Mouse (Mus musculus) CD4-positive helper T cell, adult 2 months (primary cell): ENCODE results near the gene Slc35a3.
"Not testable (repeated sequence)": the region's sequence is repeated elsewhere in the genome, so short reads cannot be mapped to it uniquely, and the experiment has no call there.

ENCODE experiments used
- DNase-seq: peaks from one replicate; pipeline ENCODE4 v3.0.0-alpha.2; 2012; ENCODE audit warnings: low read depth, missing footprints, low spot score

Slc35a3 gene

DNA sequence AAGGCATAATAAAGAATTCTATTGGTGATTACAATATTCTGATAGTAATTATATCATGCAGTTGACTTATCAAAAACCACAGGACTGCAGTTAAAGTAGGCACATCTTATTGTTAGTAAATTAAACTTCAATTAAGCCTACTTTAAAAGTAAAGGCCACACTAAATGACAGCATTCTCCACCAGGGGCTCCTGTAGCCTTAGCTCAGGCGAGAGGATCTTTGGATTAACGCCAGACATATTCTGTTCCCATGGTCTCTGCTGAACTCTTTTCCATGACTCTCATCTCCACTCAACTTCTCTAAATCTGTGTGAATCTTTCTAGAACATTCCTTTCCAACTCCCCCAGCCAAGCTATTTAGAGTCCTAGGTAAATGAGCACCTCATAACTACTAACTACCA lies 13.8 kb downstream of the Slc35a3 start:
- DNase-seq, result no peak

DNA sequence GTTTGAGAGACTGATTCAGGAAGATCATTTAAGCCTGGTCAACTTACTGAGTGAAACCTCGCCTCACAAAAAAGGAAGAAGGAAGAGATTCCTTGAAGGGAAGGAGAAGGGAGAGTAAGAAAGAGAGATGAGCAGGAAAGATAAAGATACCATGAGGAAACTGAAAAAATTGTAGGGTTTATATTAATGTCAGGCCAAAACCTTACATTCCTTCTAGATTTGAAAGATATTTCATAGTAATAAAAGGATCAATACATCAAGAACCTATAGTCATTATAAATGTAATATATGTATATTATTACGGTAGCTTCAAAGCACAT lies 17.0 kb downstream of the Slc35a3 start:
- no peak for DNase-seq

GRCm38 (mm10) chr3:116694955-116695665 lies 17.5 kb downstream of the Slc35a3 start:
- no peak for DNase-seq

DNA sequence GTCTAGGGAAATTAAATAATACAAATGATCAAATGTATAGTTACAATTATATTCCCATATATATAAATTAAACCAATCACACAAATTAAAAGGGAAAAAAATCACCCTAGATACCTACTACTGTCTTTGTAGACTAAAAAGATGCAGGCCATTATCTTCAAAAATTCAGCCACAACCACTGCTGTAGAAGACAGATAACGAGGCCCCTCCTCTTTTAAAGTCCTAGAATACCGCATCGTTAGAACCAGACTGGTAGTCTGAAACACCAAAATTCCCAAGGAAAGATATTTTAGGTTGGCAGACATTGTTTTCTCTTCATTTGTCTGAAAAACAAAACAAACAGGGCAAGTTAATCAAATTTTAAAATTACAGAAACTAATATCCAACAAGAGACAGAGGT lies 18.3 kb downstream of the Slc35a3 start:
- no peak for DNase-seq

DNA sequence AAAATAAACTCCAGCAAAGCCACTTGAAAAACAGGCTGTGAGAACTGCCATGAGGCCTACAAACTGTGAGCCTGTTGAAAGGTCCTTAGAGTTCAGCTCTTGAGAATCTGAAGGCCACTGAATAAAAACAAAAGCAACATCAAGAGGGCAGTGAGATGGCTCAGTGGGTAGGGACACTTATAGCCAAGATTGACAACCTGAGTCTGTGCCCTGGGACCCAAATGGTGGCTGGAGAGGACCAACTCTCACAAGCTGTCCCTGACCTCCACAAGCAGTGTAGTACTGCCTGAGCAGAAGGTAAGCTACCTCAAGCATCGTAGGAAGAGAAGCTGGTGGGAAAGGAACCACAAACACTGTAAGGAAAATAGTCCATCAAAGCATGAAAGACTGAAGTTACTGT lies 31.5 kb downstream of the Slc35a3 start, which contains the start of gene Gm43191:
Gm43191 (minus strand) TSS at position 101 of the 400 bp plus-strand sequence.
- DNase-seq, result no peak

GRCm38 (mm10) chr3:116664281-116664680 lies 48.4 kb downstream of the Slc35a3 start:
- not testable (repeated sequence) for DNase-seq

DNA sequence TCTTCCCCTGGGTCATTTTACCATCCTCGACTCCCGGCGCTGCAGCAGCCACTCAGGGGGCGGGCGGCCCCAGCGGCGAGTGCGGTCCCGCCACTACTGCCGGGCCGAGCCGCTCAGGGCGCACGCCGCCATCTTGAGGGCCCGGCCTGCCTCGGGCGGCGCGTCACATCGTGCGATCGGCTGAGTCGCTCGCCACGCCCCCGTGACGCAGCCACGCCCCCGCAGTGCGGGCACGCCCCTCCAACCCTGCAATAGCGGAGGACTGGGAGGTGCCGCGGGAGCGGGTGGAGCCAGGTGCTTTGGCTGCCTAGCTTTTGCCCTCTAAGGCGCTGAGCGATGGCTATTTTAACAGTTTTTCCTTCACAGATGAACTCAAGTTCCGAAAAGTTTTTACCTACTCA lies 50.2 kb downstream of the Slc35a3 start, which contains the start of gene Mfsd14a:
Mfsd14a (minus strand) TSS at position 215 of the 401 bp plus-strand sequence.
- DNase-seq, result peak; percentile 98

DNA sequence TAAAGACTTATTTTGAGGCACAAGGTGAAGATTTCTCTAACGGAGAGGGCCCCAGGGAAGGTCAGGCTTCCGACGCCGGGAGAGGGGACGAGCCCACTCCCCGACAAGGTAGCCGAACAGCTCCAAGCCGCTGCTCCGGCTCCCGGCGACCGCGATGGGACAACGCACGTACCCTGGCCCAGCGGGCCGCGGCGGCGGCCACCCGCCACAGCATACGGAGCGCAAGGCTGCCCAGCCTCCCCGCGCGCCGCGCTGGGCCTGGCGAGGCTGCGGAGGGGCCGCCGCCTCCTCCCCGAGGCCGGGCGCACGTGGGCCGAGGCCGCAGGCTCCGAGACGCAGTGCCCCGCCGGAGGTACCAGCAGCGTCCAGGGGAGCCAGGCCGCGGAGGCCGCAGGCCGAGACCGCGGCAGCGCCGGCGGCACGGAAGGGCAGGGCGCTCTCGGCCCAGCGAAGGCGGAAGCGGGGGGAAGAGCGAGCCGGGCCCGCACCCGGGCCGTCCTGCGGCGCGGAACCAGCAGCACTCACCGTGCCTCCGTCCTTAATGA lies 50.7 kb downstream of the Slc35a3 start:
- no peak for DNase-seq

DNA sequence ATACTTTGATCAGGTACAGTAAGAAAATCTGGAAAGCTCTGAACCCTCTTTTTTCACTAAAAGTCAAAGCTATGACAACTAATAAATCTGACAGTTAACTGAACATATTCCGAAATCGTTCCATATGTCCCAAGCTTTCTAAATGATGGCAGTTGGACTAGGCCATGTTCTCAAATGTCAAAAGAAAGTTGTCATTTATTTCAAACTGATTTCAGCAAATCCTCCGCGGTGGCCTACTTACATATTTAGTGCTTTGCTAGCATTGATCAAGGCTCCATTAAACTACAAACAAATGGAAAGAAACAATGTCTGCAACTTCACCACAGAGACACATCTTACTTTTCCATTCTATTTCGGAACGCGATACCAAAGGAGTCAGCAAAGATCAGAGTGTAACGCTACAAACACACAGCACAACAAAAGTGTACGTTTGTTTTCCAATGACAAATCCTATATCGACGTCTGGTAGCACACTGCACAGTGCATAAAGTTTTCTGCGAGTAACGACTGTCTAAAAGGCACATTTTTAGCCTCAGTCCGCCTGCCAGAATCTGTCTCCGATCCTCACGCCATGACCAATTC lies 51.3 kb downstream of the Slc35a3 start:
- DNase-seq, result peak; percentile 64

GRCm38 (mm10) chr3:116659856-116660430 lies 52.7 kb downstream of the Slc35a3 start:
- peak; percentile 51 for DNase-seq

GRCm38 (mm10) chr3:116658928-116659565 lies 53.6 kb downstream of the Slc35a3 start:
- peak; percentile 82 for DNase-seq

DNA sequence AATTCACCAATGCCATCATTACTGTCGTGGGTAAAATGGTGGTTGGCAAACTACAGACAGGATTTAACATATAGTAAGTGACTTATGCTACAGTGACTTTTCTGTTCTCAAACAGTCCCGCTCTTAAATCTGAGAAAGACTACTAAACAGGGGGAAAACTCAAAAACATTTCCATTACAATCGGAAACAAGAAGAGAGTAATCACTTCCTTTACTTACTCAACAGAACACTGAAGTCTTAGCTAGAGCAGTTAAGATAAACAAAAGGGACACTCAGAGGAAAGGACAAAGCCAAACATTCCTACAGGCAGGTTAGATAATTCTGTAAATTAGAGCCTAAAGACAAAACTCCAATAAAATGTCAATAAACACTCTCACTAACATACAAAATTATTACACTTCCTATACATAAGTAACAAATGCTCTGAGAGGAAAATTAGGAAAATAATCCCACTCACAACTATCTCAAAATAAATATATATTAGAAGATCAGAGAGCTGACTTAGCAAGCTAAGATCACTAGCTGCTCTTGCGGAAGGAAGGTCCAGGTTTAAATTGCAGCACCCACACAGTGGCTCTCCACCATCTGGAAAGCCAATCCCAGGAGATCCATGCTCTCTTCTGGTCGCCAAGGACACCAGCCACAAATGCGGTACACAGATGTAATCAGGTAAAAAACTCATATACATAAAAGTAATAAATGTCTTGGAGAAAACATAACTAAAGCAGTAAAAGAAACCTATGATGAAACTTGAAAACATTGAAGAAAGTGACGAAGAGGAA lies 56.3 kb downstream of the Slc35a3 start:
- DNase-seq, result peak; percentile 65

DNA sequence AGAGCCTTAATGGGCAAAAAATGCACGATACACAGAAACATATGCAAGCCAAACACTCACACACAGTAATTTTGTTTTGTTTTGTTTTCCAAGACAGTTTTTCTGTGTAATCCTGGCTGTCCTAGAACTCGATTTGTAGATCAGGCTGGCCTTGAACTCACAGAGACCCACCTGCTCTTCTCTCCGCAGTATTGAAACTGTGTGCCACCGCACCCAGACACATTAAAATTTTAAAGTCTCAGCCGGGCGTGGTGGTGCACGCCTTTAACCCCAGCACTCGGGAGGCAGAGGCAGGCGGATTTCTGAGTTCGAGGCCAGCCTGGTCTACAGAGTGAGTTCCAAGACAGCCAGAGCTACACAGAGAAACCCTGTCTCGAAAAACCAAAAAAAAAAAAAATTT lies 58.6 kb downstream of the Slc35a3 start:
- DNase-seq, result not testable (repeated sequence)

- DNase-seq, result no peak
These were observed 59.2 kb downstream of the Slc35a3 start for GRCm38 (mm10) chr3:116653278-116653945.

DNA sequence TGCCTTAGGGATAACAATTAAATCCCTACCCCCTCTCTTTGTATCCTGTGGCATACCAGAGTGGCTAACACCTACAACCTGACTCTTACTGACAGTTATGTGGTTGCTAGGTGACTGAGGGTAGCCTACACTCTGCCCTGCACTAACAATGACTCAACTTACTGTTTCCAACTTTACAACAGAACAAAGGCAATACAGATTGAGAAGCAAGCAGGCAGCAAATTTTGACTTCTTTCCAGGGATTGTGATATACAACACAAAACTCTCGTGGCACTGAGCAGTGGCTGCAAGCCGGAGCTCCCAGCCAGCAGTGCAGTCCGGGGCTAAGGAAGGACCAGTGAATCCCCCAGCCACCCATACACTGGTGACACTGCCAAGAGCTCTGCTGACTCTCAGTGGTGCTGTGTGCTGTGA lies 60.6 kb downstream of the Slc35a3 start:
- DNase-seq, result no peak

- no peak for DNase-seq
These were observed 61.9 kb downstream of the Slc35a3 start for GRCm38 (mm10) chr3:116650698-116651097.

- no peak for DNase-seq
These were observed 63.8 kb downstream of the Slc35a3 start for GRCm38 (mm10) chr3:116648805-116649204.

GRCm38 (mm10) chr3:116646387-116646786 lies 66.2 kb downstream of the Slc35a3 start:
- no peak for DNase-seq

DNA sequence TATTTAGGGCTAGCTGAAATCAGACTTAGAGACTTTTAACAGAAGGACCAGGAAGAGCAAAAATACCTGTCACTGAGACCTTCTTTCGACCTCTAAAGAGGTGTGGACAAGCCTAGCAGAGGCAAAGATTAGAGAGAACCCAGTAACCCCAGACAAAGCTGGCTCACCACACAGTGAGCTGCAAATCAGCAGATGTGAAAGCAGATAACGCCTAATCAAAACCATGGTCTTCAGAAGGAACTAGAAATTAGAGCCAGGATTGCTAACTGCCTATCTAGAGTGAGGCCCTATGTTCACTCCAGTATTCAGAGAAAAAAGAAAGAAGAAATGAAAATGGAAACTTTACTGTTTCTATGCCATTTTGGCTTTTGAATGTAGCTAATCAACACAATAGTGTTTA lies 70.3 kb downstream of the Slc35a3 start:
- DNase-seq, result peak; percentile 30

DNA sequence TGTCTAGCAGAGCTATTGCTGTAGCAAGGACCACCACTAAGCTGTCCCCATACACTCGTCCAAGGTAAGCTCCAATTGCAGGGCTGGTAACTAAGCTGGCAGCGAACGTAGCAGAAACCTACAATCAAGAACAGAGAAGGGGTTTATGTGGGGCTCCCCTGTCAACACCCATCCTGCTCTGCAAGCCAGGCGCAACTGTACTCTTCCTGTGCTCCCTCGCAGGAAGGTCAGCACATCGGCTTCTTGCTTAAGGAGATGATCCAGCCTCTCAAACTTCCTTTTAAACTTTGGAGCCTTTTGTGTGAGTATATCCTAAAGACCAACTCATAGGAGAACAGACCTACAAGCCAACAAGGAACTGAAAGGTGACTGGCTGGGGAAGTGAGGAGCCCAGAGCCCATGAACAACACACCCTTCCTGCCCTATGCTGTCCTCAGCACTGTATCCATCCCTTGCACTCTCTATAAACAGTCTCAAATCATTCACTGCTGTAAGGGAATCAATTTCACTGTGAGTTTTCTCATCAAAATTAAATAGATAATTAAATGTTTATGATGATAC lies 70.7 kb downstream of the Slc35a3 start:
- no peak for DNase-seq

DNA sequence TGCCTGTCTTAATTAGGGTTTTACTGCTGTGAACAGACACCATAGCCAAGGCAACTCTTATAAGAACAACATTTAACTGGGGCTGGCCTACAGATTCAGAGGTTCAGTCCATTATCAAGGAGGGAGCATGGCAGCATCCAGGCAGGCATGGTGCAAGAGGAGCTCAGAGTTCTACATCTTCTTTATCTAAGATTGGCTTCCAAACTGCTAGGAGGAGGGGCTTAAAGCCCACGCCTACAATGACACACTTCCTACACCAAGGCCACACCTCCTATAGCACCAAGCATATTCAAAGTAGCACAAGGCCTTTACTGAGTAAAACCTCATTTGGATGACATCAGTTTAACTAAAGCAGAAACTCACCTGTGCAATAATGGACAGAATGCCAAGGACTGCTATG lies 72.6 kb downstream of the Slc35a3 start:
- DNase-seq, result no peak
